8 mouse cellular contexts compared by ENCODE assay signal in genomic region chr6:137872055-137872735, GRCm38 (mm10).
A peak's percentile ranks its signal among the peaks of the same experiment; 100 is the strongest.
DNase-seq lines count a peak whose midpoint lies in the region; ATAC-seq and TF ChIP-seq lines count a peak whose summit lies in the region.

No protein-coding gene starts in this region.

- H3K4me2 ChIP-seq in hindbrain, embryonic 14.5 days (replicated peaks), result 0 out of 2 replicates have a peak overlapping the region, but pooled peaks have one; percentile 23

- H3K27me3 ChIP-seq in MEL (ENCODE audit: control insufficient read depth in 1 of 2, insufficient read depth in 2 of 2, low read length in 2 of 2), result no peaks in the 10 kb centered on the region
- no peaks in the 10 kb centered on the region for H3K27me3 ChIP-seq in hindbrain, embryonic 14.5 days (ENCODE audit: control insufficient read depth, insufficient read depth, low read length)

- 39% methylated on average over 17 of the region's 17 CpGs for WGBS in hindbrain, embryonic 14.5 days

- no peak overlapping the region for H3K9ac ChIP-seq in MEL (ENCODE audit: control insufficient read depth, low read depth, low read length, poor library complexity, severe bottlenecking)
- no peak overlapping the region for H3K9ac ChIP-seq in hindbrain, embryonic 14.5 days

- DNase-seq in MEL (ENCODE audit: low read depth, low spot score), result peak; percentile 17
- peak; percentile 2 for DNase-seq in cerebellum, adult 9-10 months
- DNase-seq in frontal cortex, adult 2 months (ENCODE audit: extremely low spot score in 1 of 2, low spot score in 1 of 2), result peak; percentile 41 to 87
- DNase-seq in hindbrain, embryonic 14.5 days (ENCODE audit: low spot score), result peak; percentile 54
- DNase-seq in layer of hippocampus, postnatal 10 days (ENCODE audit: low spot score in 2 of 2), result peak; percentile 79 to 80
- DNase-seq in lung, postnatal 10 days, result peak; percentile 74
- peak; percentile 14 for DNase-seq in retina, postnatal 7 days (ENCODE audit: low read depth, low spot score)
- no peak for DNase-seq in B cell, adult 2 months

- ATAC-seq in hindbrain, embryonic 14.5 days (ENCODE audit: low FRiP score), result no peak

- H3K27ac ChIP-seq in MEL (ENCODE audit: control insufficient read depth, low read depth, low read length), result no peak overlapping the region
- H3K27ac ChIP-seq in hindbrain, embryonic 14.5 days, result no peak overlapping the region

- peak in 2 of 3 experiments; percentile 28 to 39; a peak in 4 of 6 replicates for TF ChIP-seq CTCF in MEL (IDR thresholded peaks at IDR 0.05 in 2 of 3, conservative IDR thresholded peaks at IDR 0.05 in 1 of 3; ENCODE audit: control insufficient read depth in 1 of 3, insufficient read depth in 1 of 3, low read depth in 2 of 3, low read length in 3 of 3, poor library complexity in 1 of 3, severe bottlenecking in 1 of 3)

- no peaks in the 10 kb centered on the region for H3K9me3 ChIP-seq in MEL (replicated peaks; ENCODE audit: insufficient read depth, low read length)
- no peaks in the 10 kb centered on the region; the same call in 1 of the 2 replicates for H3K9me3 ChIP-seq in hindbrain, embryonic 14.5 days (ENCODE audit: control insufficient read depth, low read length)

- H3K4me1 ChIP-seq in MEL (ENCODE audit: control insufficient read depth in 1 of 2, insufficient read depth in 2 of 2, low read length in 2 of 2), result no peaks in the 10 kb centered on the region
- no peaks in the 10 kb centered on the region for H3K4me1 ChIP-seq in hindbrain, embryonic 14.5 days (replicated peaks; ENCODE audit: control insufficient read depth, insufficient read depth, low read length)

- no peaks in the 10 kb centered on the region for H3K79me2 ChIP-seq in MEL (ENCODE audit: control insufficient read depth, insufficient read depth, low read length, poor library complexity)

- no peak overlapping the region for H3K4me3 ChIP-seq in MEL (ENCODE audit: control insufficient read depth in 1 of 2, insufficient read depth in 1 of 2, low read depth in 2 of 2, low read length in 2 of 2)
- H3K4me3 ChIP-seq in hindbrain, embryonic 14.5 days (replicated peaks; ENCODE audit: low read length), result no peak overlapping the region

- H3K36me3 ChIP-seq in MEL (ENCODE audit: control insufficient read depth in 1 of 2, insufficient read depth in 2 of 2, low read length in 2 of 2), result no peaks in the 10 kb centered on the region
- H3K36me3 ChIP-seq in hindbrain, embryonic 14.5 days (replicated peaks; ENCODE audit: control insufficient read depth, insufficient read depth), result no peaks in the 10 kb centered on the region

- peak; percentile 18 for TF ChIP-seq RAD21 in MEL (IDR thresholded peaks at IDR 0.05; ENCODE audit: low read depth, low read length)

- TF ChIP-seq POLR2A in MEL (IDR thresholded peaks at IDR 0.05; ENCODE audit: control insufficient read depth in 1 of 2, insufficient read depth in 1 of 2, low read depth in 1 of 2, low read length in 2 of 2, poor library complexity in 1 of 2), result no peak

- no peak for TF ChIP-seq EP300 in MEL (IDR thresholded peaks at IDR 0.05; ENCODE audit: low read depth in 1 of 2, low read length in 2 of 2)

TF ChIP-seq in MEL, 35 proteins besides CTCF, POLR2A, EP300 and RAD21:
- TF ChIP-seq MYC (IDR thresholded peaks at IDR 0.05; ENCODE audit: low read depth, low read length), result no peak
- TF ChIP-seq CHD1 (IDR thresholded peaks at IDR 0.05; ENCODE audit: low read depth, low read length), result no peak
- TF ChIP-seq MAFK (IDR thresholded peaks at IDR 0.05; ENCODE audit: borderline replicate concordance, low read depth, low read length), result no peak
- no peak for TF ChIP-seq HCFC1 (IDR thresholded peaks at IDR 0.05; ENCODE audit: low read depth, low read length)
- no peak for TF ChIP-seq MEF2A (IDR thresholded peaks at IDR 0.05; ENCODE audit: extremely low read depth, insufficient replicate concordance, low read depth, low read length, poor library complexity, severe bottlenecking)
- TF ChIP-seq MYB (IDR thresholded peaks at IDR 0.05; ENCODE audit: low read depth, low read length), result no peak
- no peak for TF ChIP-seq USF1 (IDR thresholded peaks at IDR 0.05; ENCODE audit: low read depth, low read length)
- TF ChIP-seq GABPA (IDR thresholded peaks at IDR 0.05; ENCODE audit: low read depth, low read length), result no peak
- no peak for TF ChIP-seq MAX (IDR thresholded peaks at IDR 0.05; ENCODE audit: low read length)
- TF ChIP-seq CHD2 (IDR thresholded peaks at IDR 0.05; ENCODE audit: low read length), result no peak
- no peak for TF ChIP-seq ZC3H11A (IDR thresholded peaks at IDR 0.05; ENCODE audit: low read depth, low read length)
- no peak for TF ChIP-seq SIN3A (IDR thresholded peaks at IDR 0.05; ENCODE audit: low read length)
- no peak for TF ChIP-seq JUND (IDR thresholded peaks at IDR 0.05; ENCODE audit: low read depth, low read length)
- TF ChIP-seq ETS1 (IDR thresholded peaks at IDR 0.05; ENCODE audit: low read depth, low read length), result no peak
- no peak for TF ChIP-seq ELF1 (IDR thresholded peaks at IDR 0.05; ENCODE audit: low read depth, low read length)
- no peak for TF ChIP-seq MXI1 (IDR thresholded peaks at IDR 0.05; ENCODE audit: low read depth, low read length)
- no peak for TF ChIP-seq TCF12 (IDR thresholded peaks at IDR 0.05; ENCODE audit: low read depth, low read length)
- TF ChIP-seq ZKSCAN1 (IDR thresholded peaks at IDR 0.05; ENCODE audit: low read depth, low read length), result no peak

Comparison
In these comparisons a context has a peak if more than half of its experiments do, and no peak if none do; other contexts are left out.
1. DNase-seq: peak in MEL (single experiment), cerebellum, adult 9-10 months (single experiment), frontal cortex, adult 2 months (2 of 2), hindbrain, embryonic 14.5 days (single experiment), layer of hippocampus, postnatal 10 days (2 of 2), lung, postnatal 10 days (single experiment) and retina, postnatal 7 days (single experiment); none in B cell, adult 2 months (0 of 2).